8 mouse cellular contexts compared by ENCODE assay signal in the genomic region with DNA sequence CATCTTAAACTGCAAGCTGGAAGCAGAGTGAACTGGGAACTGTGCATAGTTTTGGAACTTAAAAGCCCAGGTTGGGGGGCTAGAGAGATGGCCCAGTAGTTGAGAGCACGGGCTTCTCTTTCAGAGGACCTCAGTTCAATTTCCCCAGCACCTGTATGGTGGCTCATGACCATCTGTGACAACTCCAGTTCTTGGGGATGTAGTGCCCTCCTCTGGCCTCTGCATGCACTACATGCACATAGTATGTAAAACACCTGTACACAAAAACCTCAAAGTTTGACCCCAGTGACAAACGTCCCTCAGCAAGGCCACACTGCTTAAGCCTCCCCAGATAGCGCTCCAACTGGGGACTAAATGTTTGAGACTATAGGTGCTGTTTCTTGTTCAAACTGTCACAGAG. TPM values are rescaled to one million over a fixed set of nuclear protein-coding genes. Genes with fewer than 3 reads are reported as not detected.
DNase-seq lines count a peak whose midpoint lies in the region; ATAC-seq and TF ChIP-seq lines count a peak whose summit lies in the region.

No protein-coding gene starts in this region.

- no peaks in the 10 kb centered on the region for H3K4me1 ChIP-seq in hindbrain, postnatal 0 days (ENCODE audit: insufficient read depth, low read length)
- H3K4me1 ChIP-seq in hindbrain, embryonic 13.5 days (replicated peaks) = no peaks in the 10 kb centered on the region
- no peaks in the 10 kb centered on the region for H3K4me1 ChIP-seq in limb, embryonic 11.5 days (ENCODE audit: control insufficient read depth, insufficient read depth, low read length)
- H3K4me1 ChIP-seq in kidney, embryonic 16.5 days (ENCODE audit: insufficient read depth, low read length) = no peaks in the 10 kb centered on the region

- H3K36me3 ChIP-seq in hindbrain, postnatal 0 days (ENCODE audit: insufficient read depth, low read length) = peaks cover 5% of the 10 kb centered on the region; the same call in 1 of the 2 replicates
- H3K36me3 ChIP-seq in hindbrain, embryonic 13.5 days = peaks cover 29% of the 10 kb centered on the region
- 0 out of 2 replicates have a peak, but pooled peaks cover under 1% of the 10 kb centered on the region for H3K36me3 ChIP-seq in limb, embryonic 11.5 days (ENCODE audit: control insufficient read depth, insufficient read depth, low read length)
- H3K36me3 ChIP-seq in kidney, embryonic 16.5 days (ENCODE audit: insufficient read depth, low read length) = no peaks in the 10 kb centered on the region

- no peak overlapping the region for H3K4me2 ChIP-seq in hindbrain, postnatal 0 days (ENCODE audit: low read depth, low read length)
- no peak overlapping the region for H3K4me2 ChIP-seq in hindbrain, embryonic 13.5 days
- no peak overlapping the region for H3K4me2 ChIP-seq in limb, embryonic 11.5 days (ENCODE audit: low read depth, severe bottlenecking)
- H3K4me2 ChIP-seq in kidney, embryonic 16.5 days (replicated peaks; ENCODE audit: low read depth, low read length) = no peak overlapping the region

- no peak overlapping the region for H3K27ac ChIP-seq in hindbrain, postnatal 0 days
- no peak overlapping the region for H3K27ac ChIP-seq in hindbrain, embryonic 13.5 days
- no peak overlapping the region for H3K27ac ChIP-seq in limb, embryonic 11.5 days (replicated peaks; ENCODE audit: low read depth, low read length)
- H3K27ac ChIP-seq in kidney, embryonic 16.5 days (ENCODE audit: low read length) = no peak overlapping the region

- TF ChIP-seq CTCF in hindbrain, postnatal 0 days (IDR thresholded peaks at IDR 0.05; ENCODE audit: low read depth) = peak; percentile 70

- H3K4me3 ChIP-seq in hindbrain, postnatal 0 days (ENCODE audit: low read length) = no peak overlapping the region
- H3K4me3 ChIP-seq in hindbrain, embryonic 13.5 days = no peak overlapping the region
- H3K4me3 ChIP-seq in limb, embryonic 11.5 days (ENCODE audit: low read depth, low read length) = no peak overlapping the region
- H3K4me3 ChIP-seq in kidney, embryonic 16.5 days (ENCODE audit: low read length) = no peak overlapping the region

- peak; percentile 58 for DNase-seq in hindbrain, postnatal 0 days (ENCODE audit: low spot score)
- DNase-seq in 416B (ENCODE audit: low read depth) (peak; percentile 65), R1 (ENCODE audit: low read depth, low spot score) (peak; percentile 79)
- DNase-seq in limb, embryonic 11.5 days (ENCODE audit: low spot score) = peak; percentile 69
- peak; percentile 78 for DNase-seq in thymus, postnatal 4 days
- no peak for DNase-seq in gastrocnemius, postnatal 36 days

- 54% methylated on average over 3 of the region's 3 CpGs for WGBS in hindbrain, postnatal 0 days
- WGBS in hindbrain, embryonic 13.5 days = 55% methylated on average over 3 of the region's 3 CpGs
- WGBS in limb, embryonic 11.5 days = 43% methylated on average over 3 of the region's 3 CpGs
- 51% methylated on average over 3 of the region's 3 CpGs for WGBS in kidney, embryonic 16.5 days

- H3K27me3 ChIP-seq in hindbrain, postnatal 0 days (ENCODE audit: insufficient read depth, low read length) = no peaks in the 10 kb centered on the region
- peaks cover 3% of the 10 kb centered on the region; the same call in 1 of the 2 replicates for H3K27me3 ChIP-seq in hindbrain, embryonic 13.5 days
- no peaks in the 10 kb centered on the region for H3K27me3 ChIP-seq in limb, embryonic 11.5 days (ENCODE audit: control insufficient read depth, insufficient read depth, low read length)
- H3K27me3 ChIP-seq in kidney, embryonic 16.5 days (ENCODE audit: insufficient read depth, low read length) = no peaks in the 10 kb centered on the region

- H3K9me3 ChIP-seq in hindbrain, postnatal 0 days (ENCODE audit: low read length) = no peaks in the 10 kb centered on the region
- H3K9me3 ChIP-seq in hindbrain, embryonic 13.5 days = no peaks in the 10 kb centered on the region
- H3K9me3 ChIP-seq in limb, embryonic 11.5 days (ENCODE audit: control insufficient read depth, low read length) = no peaks in the 10 kb centered on the region
- no peaks in the 10 kb centered on the region for H3K9me3 ChIP-seq in kidney, embryonic 16.5 days (ENCODE audit: low read length)

- no peak overlapping the region for H3K9ac ChIP-seq in hindbrain, postnatal 0 days (replicated peaks; ENCODE audit: low read length)
- H3K9ac ChIP-seq in hindbrain, embryonic 13.5 days = no peak overlapping the region
- no peak overlapping the region for H3K9ac ChIP-seq in limb, embryonic 11.5 days (ENCODE audit: low read length)
- H3K9ac ChIP-seq in kidney, embryonic 16.5 days (replicated peaks; ENCODE audit: low read length) = no peak overlapping the region

- no peak for ATAC-seq in hindbrain, postnatal 0 days
- no peak for ATAC-seq in hindbrain, embryonic 13.5 days (ENCODE audit: low FRiP score)
- no peak for ATAC-seq in limb, embryonic 11.5 days (ENCODE audit: insufficient number of reproducible peaks, low FRiP score, low TSS enrichment, low read depth)
- ATAC-seq in kidney, embryonic 16.5 days (ENCODE audit: low FRiP score, low TSS enrichment) = no peak

- intact Hi-C loops in gastrocnemius, postnatal 36 days (cut with DNase I) = loop anchor here (10.0 kb wide), 1 partner anchor 262 kb away; the partner anchor contains the start of gene Pank2

RNA-seq across cellular contexts. Expression of gene Adra1d, which starts 35.0 kb away (rescaled TPM):
- total RNA-seq in hindbrain, postnatal 0 days (2014; rRNA removed) = 4.1 and 5.1 TPM in 2 replicates
- polyA plus RNA-seq in hindbrain, postnatal 0 days (2015; fragmentation: Nextera tagmentation; extraction: Ambion mirVana) = 0.81 and 0.84 TPM in 2 replicates
- 0.10 and 0.25 TPM in 2 replicates for polyA plus RNA-seq in hindbrain, embryonic 13.5 days (2015; fragmentation: Nextera tagmentation; extraction: Ambion mirVana)
- polyA plus RNA-seq in limb, embryonic 11.5 days (2014; fragmentation: Nextera tagmentation; extraction: Ambion mirVana) = not detected in 2 replicates
- total RNA-seq in gastrocnemius, postnatal 36 days (2021) = under 1 TPM; 0.27 to 0.87 TPM
- polyA plus RNA-seq in kidney, embryonic 16.5 days (2015; fragmentation: Nextera tagmentation; extraction: Ambion mirVana) = 1.1 and 1.4 TPM in 2 replicates

RNA-seq across cellular contexts. Expression of gene Smox, which starts 35.8 kb away (rescaled TPM):
- 214 and 230 TPM in 2 replicates for total RNA-seq in hindbrain, postnatal 0 days (2014; rRNA removed)
- 94.2 and 103 TPM in 2 replicates for polyA plus RNA-seq in hindbrain, postnatal 0 days (2015; fragmentation: Nextera tagmentation; extraction: Ambion mirVana)
- polyA plus RNA-seq in hindbrain, embryonic 13.5 days (2015; fragmentation: Nextera tagmentation; extraction: Ambion mirVana) = 47.9 and 50.1 TPM in 2 replicates
- 57.4 and 59.2 TPM in 2 replicates for polyA plus RNA-seq in limb, embryonic 11.5 days (2014; fragmentation: Nextera tagmentation; extraction: Ambion mirVana)
- total RNA-seq in gastrocnemius, postnatal 36 days (2021) = 100 to 1,000 TPM; 103 to 399 TPM
- polyA plus RNA-seq in kidney, embryonic 16.5 days (2015; fragmentation: Nextera tagmentation; extraction: Ambion mirVana) = 39.1 and 39.7 TPM in 2 replicates

Comparison
In these comparisons a context has a peak if more than half of its experiments do, and no peak if none do; other contexts are left out.
1. DNase-seq: peak in hindbrain, postnatal 0 days (single experiment), 416B (single experiment), R1 (single experiment), limb, embryonic 11.5 days (single experiment) and thymus, postnatal 4 days (single experiment); none in gastrocnemius, postnatal 36 days (0 of 2).